Mouse (Mus musculus): ENCODE results near the gene Sult5a1. TPM values are rescaled to one million over a fixed set of nuclear protein-coding genes. Genes with fewer than 3 reads are reported as not detected.
"Not testable (repeated sequence)": the region's sequence is repeated elsewhere in the genome, so short reads cannot be mapped to it uniquely, and the experiment has no call there.

Sult5a1 gene
- 1.8 and 3.5 TPM in 2 replicates for polyA plus RNA-seq (2012; rRNA removed)

GRCm38 (mm10) chr8:123157888-123158465 is at the start of gene Sult5a1:
Gene Sult5a1, minus strand, starts transcription at chr8:123158315.
- TF ChIP-seq CTCF (IDR thresholded peaks at IDR 0.05; ENCODE audit: borderline replicate concordance, extremely low read depth, insufficient read depth, insufficient read length), result no peak
- no peak for TF ChIP-seq POLR2A (IDR thresholded peaks at IDR 0.05; ENCODE audit: borderline replicate concordance, extremely low read depth, insufficient read depth, insufficient read length, poor library complexity, severe bottlenecking)
- DNase-seq (ENCODE audit: low read depth), result no peak

GRCm38 (mm10) chr8:123203571-123203970 is 45.5 kb upstream of the Sult5a1 start:
- TF ChIP-seq CTCF (IDR thresholded peaks at IDR 0.05; ENCODE audit: borderline replicate concordance, extremely low read depth, insufficient read depth, insufficient read length), result no peak
- TF ChIP-seq POLR2A (IDR thresholded peaks at IDR 0.05; ENCODE audit: borderline replicate concordance, extremely low read depth, insufficient read depth, insufficient read length, poor library complexity, severe bottlenecking), result no peak
- DNase-seq (ENCODE audit: low read depth), result no peak

GRCm38 (mm10) chr8:123202288-123202687 is 44.2 kb upstream of the Sult5a1 start:
- no peak for TF ChIP-seq POLR2A (IDR thresholded peaks at IDR 0.05; ENCODE audit: borderline replicate concordance, extremely low read depth, insufficient read depth, insufficient read length, poor library complexity, severe bottlenecking)
- TF ChIP-seq CTCF (IDR thresholded peaks at IDR 0.05; ENCODE audit: borderline replicate concordance, extremely low read depth, insufficient read depth, insufficient read length), result peak; percentile 91; the same call in 1 of the 2 replicates
- DNase-seq (ENCODE audit: low read depth), result peak; percentile 86

- no peak for DNase-seq (ENCODE audit: low read depth)
- TF ChIP-seq POLR2A (IDR thresholded peaks at IDR 0.05; ENCODE audit: borderline replicate concordance, extremely low read depth, insufficient read depth, insufficient read length, poor library complexity, severe bottlenecking) (no peak), CTCF (IDR thresholded peaks at IDR 0.05; ENCODE audit: borderline replicate concordance, extremely low read depth, insufficient read depth, insufficient read length) (no peak)
These were observed 41.7 kb upstream of the Sult5a1 start for GRCm38 (mm10) chr8:123199864-123200263.

- DNase-seq (ENCODE audit: low read depth), result not testable (repeated sequence)
These were observed 38.9 kb upstream of the Sult5a1 start for GRCm38 (mm10) chr8:123197016-123197415.

GRCm38 (mm10) chr8:123193771-123194170 is 35.7 kb upstream of the Sult5a1 start:
- no peak for TF ChIP-seq POLR2A (IDR thresholded peaks at IDR 0.05; ENCODE audit: borderline replicate concordance, extremely low read depth, insufficient read depth, insufficient read length, poor library complexity, severe bottlenecking)
- no peak for TF ChIP-seq CTCF (IDR thresholded peaks at IDR 0.05; ENCODE audit: borderline replicate concordance, extremely low read depth, insufficient read depth, insufficient read length)
- no peak for DNase-seq (ENCODE audit: low read depth)

GRCm38 (mm10) chr8:123191908-123192307 is 33.8 kb upstream of the Sult5a1 start:
- DNase-seq (ENCODE audit: low read depth), result no peak
- no peak for TF ChIP-seq CTCF (IDR thresholded peaks at IDR 0.05; ENCODE audit: borderline replicate concordance, extremely low read depth, insufficient read depth, insufficient read length)
- no peak for TF ChIP-seq POLR2A (IDR thresholded peaks at IDR 0.05; ENCODE audit: borderline replicate concordance, extremely low read depth, insufficient read depth, insufficient read length, poor library complexity, severe bottlenecking)

- peak; percentile 81 for DNase-seq (ENCODE audit: low read depth)
- TF ChIP-seq CTCF (IDR thresholded peaks at IDR 0.05; ENCODE audit: borderline replicate concordance, extremely low read depth, insufficient read depth, insufficient read length) (peak; percentile 65), POLR2A (IDR thresholded peaks at IDR 0.05; ENCODE audit: borderline replicate concordance, extremely low read depth, insufficient read depth, insufficient read length, poor library complexity, severe bottlenecking) (no peak)
These were observed 32.6 kb upstream of the Sult5a1 start for GRCm38 (mm10) chr8:123190678-123191077.

GRCm38 (mm10) chr8:123188841-123189240 is 30.7 kb upstream of the Sult5a1 start:
- TF ChIP-seq CTCF (IDR thresholded peaks at IDR 0.05; ENCODE audit: borderline replicate concordance, extremely low read depth, insufficient read depth, insufficient read length), result no peak
- TF ChIP-seq POLR2A (IDR thresholded peaks at IDR 0.05; ENCODE audit: borderline replicate concordance, extremely low read depth, insufficient read depth, insufficient read length, poor library complexity, severe bottlenecking), result no peak
- no peak for DNase-seq (ENCODE audit: low read depth)

- DNase-seq (ENCODE audit: low read depth), result no peak
- TF ChIP-seq CTCF (IDR thresholded peaks at IDR 0.05; ENCODE audit: borderline replicate concordance, extremely low read depth, insufficient read depth, insufficient read length) (no peak), POLR2A (IDR thresholded peaks at IDR 0.05; ENCODE audit: borderline replicate concordance, extremely low read depth, insufficient read depth, insufficient read length, poor library complexity, severe bottlenecking) (no peak)
These were observed 29.9 kb upstream of the Sult5a1 start for GRCm38 (mm10) chr8:123188006-123188405.

- TF ChIP-seq POLR2A (IDR thresholded peaks at IDR 0.05; ENCODE audit: borderline replicate concordance, extremely low read depth, insufficient read depth, insufficient read length, poor library complexity, severe bottlenecking), result no peak
- no peak for DNase-seq (ENCODE audit: low read depth)
These were observed 27.7 kb upstream of the Sult5a1 start, which contains the start of gene Dpep1 for GRCm38 (mm10) chr8:123185566-123186409. Gene Dpep1, plus strand, starts transcription at chr8:123186242.

GRCm38 (mm10) chr8:123181391-123181790 is 23.3 kb upstream of the Sult5a1 start:
- no peak for DNase-seq (ENCODE audit: low read depth)
- TF ChIP-seq CTCF (IDR thresholded peaks at IDR 0.05; ENCODE audit: borderline replicate concordance, extremely low read depth, insufficient read depth, insufficient read length) (no peak), POLR2A (IDR thresholded peaks at IDR 0.05; ENCODE audit: borderline replicate concordance, extremely low read depth, insufficient read depth, insufficient read length, poor library complexity, severe bottlenecking) (no peak)

Data from brain, embryonic 14.5 days (tissue).